Mouse (Mus musculus): ENCODE data around the gene Trim47.
"Not testable (repeated sequence)": the region's sequence is repeated elsewhere in the genome, so short reads cannot be mapped to it uniquely, and the experiment has no call there.

Trim47 gene

DNA sequence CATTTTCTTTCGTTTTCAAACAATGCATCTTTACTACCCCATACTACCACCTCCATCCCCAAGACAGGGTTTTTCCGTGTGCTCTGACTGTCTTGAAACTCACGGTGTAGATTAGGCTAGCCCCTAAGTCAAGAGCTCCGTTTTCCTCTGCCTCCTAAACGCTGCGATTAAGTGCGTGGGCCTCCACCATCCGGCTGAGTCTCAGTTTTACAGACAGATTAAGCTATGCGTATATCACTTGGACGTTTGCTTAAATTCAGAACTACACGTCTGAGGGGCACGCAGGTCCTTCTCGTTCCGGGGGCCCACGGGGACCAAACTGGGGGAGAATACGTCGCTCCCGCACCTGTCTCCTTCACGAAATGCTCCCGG, 11.1 kb upstream of the Trim47 start:
- in situ Hi-C loops (cut with MboI): no loop called here

DNA sequence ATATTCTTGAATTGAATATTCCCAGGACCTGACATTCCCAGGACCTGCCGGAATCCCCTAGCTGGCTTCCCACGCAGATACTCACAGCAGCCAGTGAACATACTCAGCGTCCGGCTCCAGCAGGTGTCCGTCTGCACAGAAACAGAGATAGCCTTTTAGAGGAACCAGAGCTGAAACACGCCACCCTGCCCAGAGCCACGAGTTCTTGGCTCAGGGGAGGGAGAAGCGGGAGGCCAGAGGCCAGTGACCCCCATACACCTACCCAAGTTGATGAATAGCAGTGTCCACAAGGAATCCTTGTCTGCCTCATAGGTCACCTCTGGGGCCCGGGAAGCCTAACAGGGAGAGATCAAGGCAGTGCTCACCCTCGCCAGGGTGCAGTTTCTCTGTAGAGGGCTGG, 7.2 kb upstream of the Trim47 start:
- in situ Hi-C loops (cut with MboI): no loop called here

DNA sequence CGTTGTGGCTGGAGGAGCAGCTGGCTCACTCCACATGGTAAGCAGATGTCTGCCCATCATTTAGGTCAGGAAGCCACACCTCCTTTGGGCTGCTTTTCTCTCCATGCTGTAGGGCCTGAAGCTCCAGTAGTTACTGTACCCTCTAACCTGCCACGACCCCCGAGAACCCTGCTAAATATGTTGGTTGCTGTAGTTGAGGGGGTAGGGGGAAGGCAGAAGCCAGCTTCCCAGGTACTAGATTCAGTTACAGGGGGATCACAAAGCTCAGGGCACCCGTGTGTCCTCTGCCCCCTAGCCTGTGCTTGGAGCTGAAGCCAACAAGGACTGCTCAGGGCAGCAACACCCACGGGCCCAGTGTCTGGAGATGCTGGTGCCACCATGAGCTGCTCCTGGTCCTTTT, 6.5 kb upstream of the Trim47 start:
- in situ Hi-C loops (cut with MboI): no loop called here

DNA sequence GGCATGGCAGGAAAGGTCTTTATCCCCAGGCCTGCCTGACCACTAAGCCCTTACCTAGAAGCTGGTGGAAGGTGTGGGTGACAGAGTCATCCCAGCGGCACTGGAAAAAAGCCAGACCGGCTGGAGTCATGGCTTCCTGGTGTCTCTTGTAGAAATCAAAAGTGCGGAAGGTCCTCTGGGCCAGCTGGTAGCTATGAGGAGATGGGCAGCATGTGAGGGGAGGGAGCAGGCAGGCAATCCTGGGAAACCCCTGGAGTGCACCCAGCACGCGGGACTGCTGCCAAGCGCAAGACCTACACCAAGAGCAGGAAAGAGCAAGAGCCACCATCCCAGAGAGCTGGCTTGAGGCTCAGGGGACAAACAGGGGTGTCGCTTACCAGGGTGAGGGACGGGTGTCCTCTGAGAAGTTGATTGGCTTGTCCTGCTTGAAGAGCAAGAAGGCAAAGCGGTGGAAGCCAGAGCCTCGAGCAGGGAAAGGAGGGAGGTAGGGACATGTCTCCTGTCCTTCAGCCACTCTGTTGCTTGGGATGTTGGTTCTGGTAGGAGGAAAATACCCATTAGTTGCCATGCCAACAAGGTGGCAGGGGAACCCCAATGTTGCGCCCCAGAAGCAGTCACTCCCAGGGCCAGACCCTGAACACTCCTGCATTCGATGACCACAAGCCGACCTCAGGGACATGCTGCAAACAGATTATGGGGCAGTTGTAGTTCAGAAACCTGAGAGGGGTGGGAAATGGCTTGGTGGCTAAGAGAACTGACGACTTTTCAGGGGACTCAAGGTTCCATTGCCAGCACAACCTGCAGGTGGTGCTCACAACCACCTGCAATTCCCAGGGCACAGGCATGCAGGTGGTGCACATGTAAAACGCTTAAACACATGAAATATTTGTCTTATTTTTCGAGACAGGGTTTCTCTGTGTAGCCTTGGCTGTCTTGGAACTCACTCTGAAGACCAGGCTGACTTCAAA, 5.6 kb upstream of the Trim47 start:
- in situ Hi-C loops (cut with MboI): no loop called here

DNA sequence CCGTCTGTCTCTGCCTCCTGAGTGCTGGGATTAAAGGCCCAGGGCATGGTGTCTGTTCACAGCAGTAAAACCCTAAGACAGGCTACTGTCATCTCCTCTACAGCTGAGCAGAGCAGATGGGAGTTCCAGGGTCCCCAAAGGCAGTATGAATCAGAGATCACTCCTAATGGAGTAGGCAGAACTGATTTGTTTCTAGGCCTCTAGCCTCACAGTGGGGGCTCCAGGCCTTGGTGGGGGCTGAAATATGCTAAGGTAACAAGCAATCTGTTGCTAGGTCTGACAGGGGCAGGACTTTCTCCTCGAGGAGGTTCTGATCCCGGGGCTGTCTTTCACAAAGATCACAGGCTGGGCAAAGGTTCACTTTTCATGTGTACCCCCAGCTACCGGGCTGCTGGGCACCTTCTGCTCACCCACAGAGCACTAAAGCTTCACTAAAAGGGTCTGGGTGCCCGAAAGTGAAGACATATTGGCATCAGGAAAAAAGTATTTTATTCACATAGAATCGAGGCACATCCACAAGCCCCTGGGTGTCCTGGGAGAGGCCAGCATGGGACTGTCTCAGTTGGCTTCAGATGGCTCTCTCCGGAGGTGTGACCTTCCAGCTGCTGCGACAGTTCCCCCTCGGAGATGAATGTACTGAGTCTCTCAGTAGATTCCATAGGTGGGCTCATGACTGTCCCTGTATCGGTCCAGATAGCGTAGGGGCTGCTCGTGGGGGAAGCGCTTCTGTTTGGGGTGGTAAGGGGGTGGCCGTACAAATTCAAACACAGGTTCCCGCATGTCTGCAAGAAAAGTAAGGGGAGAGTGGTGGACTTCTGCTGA, 4.5 kb upstream of the Trim47 start:
- in situ Hi-C loops (cut with MboI): no loop called here

DNA sequence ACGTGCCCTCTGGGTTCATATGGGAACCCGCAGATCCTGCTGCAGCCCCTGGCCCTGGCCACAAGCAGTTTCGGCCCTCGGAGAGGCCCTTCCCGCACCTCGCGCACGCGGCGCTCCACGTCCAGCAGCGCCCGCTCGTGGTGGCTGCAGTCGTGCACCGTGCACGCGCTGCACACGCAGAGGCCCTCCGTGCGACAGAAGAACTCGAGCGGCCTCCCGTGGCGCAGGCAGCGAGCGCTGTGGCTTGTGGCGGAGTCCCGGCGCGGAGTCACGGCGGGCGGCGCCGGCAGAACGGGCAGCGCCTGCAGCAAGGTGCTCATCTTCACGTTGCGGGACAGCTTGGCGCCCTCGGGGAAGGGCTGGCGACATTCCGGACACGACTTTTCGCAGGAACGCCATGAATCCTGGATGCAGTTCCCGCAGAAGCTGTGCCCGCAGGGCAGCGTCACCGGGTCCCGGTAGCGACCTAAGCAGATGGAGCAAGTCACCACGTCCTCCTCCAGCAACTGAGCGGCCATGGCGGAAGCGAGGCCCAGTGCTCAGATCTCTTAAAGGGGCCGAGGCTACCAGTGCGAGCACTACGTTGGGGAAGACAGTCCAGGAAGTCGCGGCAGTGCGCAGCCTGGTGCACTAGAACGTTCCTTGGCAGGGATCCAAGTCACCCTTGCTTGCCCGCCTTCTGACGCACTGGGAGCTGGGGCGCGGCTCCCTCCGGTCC, 3.6 kb upstream of the Trim47 start, which contains the start of gene Trim65:
TSS of gene Trim65 (minus strand) at position 641 of the 718 bp plus-strand sequence.
- in situ Hi-C loops (cut with MboI): no loop called here

DNA sequence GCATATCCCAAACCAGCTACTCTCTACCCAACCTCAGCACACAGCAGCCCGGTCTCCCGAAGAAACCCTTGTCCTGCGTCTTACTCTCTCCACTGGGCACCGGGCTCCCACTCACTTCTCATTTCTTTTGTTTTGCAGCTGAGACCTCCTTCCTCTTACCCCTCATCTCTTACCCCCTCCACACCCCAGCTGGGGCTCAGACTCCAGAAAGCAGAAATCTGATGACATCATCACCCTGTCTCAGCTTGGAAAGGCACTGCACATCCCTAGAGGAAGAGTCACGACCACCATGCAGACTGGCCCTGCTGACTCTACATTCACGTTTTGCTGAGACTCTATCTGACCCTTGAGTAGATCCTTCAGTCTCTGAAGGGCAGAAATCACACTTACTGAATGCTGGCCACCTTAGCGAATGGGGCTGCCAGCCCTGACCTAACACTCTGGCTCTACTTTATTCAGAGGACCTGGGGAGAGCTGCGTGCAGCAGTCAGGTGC, 3.0 kb upstream of the Trim47 start:
- in situ Hi-C loops (cut with MboI): no loop called here

DNA sequence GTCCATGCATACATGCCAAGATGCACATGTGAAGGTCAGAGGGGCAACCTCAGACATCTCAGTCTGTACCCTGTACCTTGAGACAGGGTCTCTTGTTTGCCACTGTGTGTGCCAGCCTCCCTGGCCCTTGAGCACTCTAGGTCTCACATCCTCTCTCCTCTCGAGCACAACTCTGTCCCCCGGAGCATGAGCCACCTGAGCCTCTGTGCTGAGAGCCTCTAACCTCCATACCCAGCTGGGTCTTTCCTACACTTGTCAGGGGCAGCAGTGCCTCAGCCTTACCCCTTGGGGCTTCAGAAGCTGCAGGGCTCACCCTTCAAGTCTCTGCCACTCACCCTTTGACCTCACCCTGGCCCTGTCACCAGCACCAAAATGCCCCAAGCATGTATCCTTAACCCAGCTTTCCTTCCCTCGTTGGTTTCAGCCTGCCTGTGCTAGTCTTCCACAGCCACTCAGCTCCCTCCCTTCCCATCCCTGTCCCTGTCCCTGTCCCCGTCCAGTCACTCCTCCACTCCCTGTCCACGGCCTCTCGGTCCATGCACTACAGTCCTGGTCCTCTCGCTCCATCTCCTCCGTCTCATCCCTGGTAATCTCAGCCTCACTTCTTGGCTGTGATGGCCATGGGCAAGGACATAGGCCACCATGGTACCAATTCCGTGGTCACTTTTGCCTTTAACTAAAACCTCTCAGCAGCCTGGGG, 2.2 kb upstream of the Trim47 start:
- in situ Hi-C loops (cut with MboI): no loop called here

DNA sequence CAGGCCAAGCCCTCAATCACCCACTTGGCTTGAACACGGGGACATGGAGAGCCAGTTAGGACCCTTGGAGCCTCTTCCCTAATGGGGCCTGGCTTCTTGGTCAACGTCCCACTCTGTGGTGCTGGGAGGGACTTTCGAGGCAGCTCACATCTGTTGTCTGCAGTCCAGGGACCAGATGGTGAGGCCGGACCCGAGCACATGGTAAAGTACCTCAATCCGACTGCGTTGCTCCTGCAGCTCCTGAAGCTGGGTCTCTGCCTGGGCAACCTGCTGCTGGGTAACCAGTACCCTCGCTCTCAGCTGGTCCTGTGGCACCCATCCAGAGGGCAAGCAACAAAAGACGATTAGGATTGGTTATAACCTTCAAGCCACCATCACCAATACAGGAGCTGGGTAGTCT, 976 bp upstream of the Trim47 start:
- in situ Hi-C loops (cut with MboI): no loop called here

DNA sequence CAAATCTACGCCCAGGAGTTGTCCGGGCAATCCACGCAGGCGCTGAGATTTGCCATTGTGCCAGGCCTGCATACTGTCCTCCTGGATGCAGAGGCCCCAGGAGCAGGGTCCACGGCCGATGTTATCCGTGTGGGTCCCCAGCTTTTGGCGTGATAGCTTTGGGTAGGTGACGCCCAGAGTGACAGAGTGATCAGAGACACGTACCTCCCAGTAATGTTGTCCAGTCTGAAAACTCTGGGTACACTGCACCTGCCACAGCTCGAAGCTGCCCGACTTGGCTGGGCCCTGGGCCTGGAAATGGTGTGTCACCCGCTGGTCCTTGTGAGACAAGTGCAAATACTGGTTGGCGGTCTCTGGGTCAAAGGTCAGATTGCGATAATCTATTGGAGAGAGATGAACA, 749 bp downstream of the Trim47 start:
- in situ Hi-C loops (cut with MboI): no loop called here

DNA sequence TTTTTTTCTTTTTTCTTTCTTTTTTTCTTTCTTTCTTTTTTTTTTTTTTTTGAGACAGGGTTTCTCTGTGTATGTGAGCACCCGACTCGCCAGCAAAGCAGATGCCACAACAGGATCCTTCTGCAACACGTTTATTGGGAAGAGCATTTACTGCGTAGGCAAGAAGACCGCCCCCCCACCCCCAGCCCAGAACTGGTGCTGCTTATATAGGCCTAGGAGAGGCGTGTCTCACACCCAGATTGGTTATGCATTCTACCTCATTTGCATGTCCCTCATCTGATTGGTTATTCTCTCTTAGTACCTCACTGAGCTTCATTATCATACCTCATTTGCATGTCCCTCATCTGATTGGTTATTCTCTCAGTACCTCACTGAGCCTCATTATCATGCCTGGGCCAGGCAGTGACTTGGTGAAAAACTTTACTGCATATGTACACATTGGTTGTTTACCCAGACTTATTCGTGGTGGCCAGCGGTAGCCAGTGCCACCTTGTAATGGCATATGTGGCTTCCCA, 5.2 kb downstream of the Trim47 start:
- in situ Hi-C loops (cut with MboI): not testable (repeated sequence)

DNA sequence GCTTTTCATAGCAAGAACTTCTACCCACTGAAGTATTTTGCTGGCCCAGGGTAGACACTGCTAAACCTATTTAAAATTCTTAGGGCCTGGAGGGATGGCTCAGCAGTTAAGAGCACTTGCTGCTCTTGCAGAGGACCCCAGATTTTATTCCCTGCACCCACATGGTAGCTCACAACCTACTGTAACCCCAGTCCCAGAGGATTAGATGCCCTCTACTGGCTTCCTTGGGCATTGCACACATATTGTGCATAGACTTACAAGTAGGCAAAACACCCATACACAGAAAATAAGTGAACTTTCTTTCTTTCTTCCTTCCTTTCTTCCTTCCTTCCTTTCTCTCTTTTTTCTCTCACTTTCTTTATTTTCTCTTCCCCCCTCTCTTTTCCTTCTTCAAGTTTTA, 9.2 kb downstream of the Trim47 start:
- in situ Hi-C loops (cut with MboI): no loop called here

DNA sequence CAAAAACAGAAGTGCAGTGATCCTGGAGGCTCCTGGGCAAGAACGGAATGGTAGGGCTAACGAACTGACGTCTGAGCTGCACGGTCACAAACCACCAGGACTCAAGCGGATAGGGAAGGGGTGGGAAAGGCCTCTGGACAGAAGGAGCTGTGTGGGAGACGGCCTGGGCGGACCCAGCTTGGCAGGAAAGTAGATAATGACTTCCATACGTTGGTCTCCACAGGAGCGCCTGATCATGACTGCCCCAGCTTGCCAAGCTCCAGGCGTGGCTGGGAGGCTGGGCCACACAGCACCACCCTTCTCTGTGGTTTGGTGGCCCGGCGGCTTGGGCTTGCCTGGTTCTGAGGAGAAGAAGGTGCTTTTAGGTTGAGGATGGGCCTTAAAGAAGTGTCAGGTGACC, 9.8 kb downstream of the Trim47 start:
- in situ Hi-C loops (cut with MboI): no loop called here

DNA sequence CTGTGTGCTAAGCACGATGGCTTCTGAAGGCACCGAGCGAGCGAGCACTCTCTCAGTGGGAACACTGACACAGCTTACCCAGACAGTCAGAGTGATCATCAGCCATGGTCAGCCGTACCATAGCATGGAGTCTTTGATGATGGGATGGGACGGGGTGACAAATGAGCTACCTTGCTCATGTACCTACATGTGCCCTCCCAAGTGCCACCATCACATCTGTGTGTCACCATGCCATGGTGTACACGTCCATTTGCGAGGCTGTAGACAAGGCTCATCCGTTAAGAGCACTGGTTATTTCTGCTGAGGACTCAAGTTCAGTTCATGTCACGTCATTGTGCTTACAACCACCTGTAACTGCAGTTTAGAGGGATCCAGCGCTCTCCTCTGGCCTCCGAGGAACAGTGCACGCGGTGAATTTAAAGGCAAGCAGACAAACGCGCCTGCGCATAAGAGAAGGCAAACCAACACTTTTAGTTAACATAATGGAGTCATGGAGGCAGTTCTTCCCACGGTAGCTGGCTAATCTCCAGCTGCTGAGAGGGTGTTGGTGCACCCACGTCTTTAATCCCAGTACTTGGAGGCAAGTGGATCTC, 15.3 kb downstream of the Trim47 start:
- in situ Hi-C loops (cut with MboI): no loop called here

DNA sequence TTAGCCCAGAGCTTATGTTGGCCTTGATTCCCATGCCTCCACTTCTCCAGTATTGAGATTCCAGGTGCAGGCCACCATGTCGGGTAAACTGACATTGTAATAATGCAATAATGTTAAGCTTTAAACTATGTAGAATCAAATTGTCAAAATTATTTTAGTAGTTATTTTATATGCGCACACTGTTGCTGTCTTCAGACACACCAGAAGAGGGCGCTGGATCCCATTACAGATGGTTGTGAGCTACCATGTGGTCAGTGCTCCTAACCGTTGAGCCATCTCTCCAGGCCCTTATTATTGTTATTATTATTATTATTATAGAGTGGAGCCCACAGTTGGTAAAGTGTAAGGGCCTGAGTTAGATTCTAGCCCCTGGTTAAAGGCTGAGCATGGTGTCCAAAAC, 15.9 kb downstream of the Trim47 start:
- in situ Hi-C loops (cut with MboI): no loop called here

DNA sequence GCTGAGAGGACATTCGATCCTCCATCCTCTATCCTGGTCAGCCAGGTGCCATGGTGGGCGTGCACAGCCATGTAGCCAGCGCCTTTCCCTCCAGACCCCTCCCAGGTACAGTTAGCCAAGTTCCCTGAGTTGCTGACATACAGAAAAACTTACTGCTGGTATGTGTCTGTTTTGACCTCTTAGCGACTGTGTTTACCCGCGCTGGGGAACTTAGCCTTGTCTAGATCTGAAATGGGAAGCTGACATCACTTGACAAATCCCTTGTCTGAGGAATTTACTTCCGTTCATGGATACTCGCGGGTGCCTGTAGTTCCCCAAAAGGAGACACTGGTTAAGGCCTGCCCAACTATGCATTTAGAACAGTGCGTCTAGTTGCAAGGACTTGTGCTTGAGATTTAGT, 16.5 kb downstream of the Trim47 start:
- in situ Hi-C loops (cut with MboI): no loop called here

DNA sequence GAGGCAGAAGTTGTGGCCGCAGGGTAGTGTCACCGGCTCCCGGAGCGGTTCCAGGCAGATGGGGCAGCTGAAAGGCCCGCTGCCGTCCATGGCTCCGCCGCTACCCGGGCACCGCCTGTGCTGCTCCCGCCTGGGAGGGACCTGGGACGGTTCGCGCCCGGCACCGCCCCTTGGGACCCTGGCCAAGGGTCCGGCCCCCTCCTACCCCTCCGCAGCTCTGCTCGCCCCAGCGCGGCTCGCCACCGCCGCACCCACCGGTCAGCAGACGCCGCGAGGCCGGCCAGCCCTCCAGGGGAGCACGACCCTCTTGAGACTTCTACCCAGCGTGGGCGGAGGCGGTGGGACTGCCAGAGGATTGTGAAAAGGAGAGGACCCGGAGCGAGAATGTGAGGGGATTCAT, 16.9 kb downstream of the Trim47 start:
- in situ Hi-C loops (cut with MboI): no loop called here

DNA sequence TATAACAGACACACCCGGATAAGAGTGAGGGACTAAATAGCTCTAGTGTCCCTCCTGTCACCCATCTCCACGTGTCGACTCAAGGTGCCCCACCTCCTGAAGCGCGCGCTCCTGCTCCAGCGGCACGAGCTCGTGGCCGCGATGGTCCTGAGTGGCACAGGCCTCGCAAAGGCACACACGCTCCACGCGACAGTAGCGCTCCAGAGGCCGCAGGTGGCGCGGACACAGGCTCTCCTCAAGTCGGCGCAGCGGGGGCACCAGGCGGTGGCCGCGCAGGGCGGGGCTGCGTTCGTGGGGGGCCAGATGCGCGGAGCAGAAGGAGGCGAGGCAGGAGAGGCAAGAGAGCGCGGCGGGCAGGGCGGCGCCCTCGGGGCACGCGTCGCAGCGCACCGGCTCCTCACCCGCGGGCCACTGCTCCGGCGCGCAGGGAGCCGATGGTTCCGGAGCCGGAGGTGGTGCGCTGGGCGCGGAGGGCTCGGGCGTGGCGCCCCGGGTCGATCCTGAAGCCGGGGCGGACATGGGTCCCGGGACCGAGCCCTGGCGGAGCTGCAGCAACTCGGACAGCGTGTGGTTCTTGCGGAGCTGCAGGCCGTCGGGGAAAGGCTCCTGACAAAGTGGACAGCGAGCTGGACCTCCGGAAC, 17.4 kb downstream of the Trim47 start:
- in situ Hi-C loops (cut with MboI): no loop called here

DNA sequence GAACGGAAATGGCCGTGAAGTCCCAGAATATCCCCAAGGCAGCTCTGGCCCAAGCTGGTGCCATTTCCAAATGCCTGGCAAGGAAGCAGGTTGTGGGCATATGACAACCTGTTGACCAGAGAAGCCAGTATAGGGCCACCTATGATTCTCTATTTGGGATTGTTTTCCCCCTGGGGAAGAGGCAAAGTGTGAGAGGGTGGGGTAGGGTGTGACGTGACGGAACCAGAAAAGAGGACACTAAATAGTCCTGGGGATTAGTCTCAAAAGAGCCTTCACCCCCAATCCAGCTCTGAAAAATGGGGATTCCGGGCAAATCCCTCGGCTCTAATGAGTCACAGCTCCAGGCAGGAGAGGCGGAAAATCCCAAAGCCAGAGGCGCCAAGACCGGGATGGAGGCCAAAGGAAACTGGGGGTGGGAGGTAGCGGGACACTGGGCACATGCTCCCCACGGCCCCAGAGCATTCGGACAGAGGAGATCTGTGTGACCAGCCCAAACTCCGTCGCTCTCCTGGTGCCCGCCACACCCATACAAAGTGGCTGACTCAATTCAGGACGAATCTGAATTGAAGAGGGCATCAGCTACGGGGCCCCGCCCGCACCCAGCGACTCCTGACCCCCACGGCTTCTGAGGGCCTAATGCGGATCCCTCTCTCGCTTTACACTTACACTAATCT, 18.4 kb downstream of the Trim47 start:
- in situ Hi-C loops (cut with MboI): no loop called here

DNA sequence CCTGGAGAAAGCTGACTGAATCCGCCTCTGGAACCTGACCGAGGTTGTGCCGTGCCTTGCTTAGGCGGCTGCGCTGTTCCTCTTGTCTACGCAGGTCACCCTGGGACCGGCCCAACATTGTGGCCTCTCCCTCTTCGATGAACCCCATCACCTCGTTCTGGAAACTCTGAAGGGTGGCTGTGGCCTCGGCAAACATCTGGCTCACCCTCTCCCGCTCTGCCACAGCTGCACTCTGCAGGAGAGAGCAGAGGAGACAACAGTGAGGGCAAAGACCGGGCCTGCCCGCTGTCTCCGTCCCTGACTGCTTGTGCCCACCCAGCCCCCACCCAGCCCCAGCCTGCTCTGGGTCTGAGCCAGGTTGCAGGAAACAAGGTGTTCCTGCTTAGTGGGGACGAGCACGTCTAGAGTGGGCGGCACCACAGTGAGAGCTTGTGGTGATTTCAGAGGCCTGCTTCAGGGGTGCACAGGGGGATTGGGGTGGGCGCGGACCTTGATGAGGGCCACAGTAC, 19.2 kb downstream of the Trim47 start:
- in situ Hi-C loops (cut with MboI): no loop called here
